Comparison of ENCODE assay signal across 18 mouse cellular contexts in the genomic region with DNA sequence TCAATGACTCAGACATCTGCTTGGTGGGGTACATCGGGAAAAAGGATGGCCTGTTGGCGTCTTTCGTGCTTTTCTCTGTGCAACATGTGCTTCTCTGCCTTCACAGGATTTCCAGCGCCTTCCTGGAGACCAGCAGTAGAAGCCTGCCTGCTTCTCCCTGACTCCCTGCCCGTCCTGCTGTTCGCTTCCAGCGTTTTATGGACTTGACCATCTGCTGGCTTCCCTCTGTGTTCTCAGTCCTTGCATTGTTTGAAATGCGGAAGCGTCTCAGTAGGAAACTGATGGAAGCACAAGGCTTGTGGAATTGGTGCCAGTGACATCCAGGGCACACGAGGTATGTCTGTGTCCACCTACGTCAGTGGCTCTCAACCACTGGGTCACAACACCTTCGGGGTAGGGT.
A peak's percentile ranks its signal among the peaks of the same experiment; 100 is the strongest.
DNase-seq lines count a peak whose midpoint lies in the region; ATAC-seq and TF ChIP-seq lines count a peak whose summit lies in the region.
"Had no signal": no experiment of that assay in that cellular context is flagged by ENCODE, and none has a peak within 500 bp of the region (broad histone marks: within the 10 kb centered on the region; RNA-seq: fewer than 3 reads in every experiment).

No protein-coding gene starts in this region.

- H3K27me3 ChIP-seq in midbrain, postnatal 0 days (ENCODE audit: insufficient read depth, low read length), result peaks cover 4% of the 10 kb centered on the region
- no peaks in the 10 kb centered on the region for H3K27me3 ChIP-seq in midbrain, embryonic 10.5 days (ENCODE audit: low read depth, poor library complexity, severe bottlenecking)
- no peaks in the 10 kb centered on the region for H3K27me3 ChIP-seq in embryonic facial prominence, embryonic 10.5 days (replicated peaks; ENCODE audit: low read depth, poor library complexity, severe bottlenecking)
- H3K27me3 ChIP-seq: embryonic facial prominence, embryonic 12.5 days; forebrain, embryonic 13.5 days; forebrain, embryonic 15.5 days had no signal

- no peak for TF ChIP-seq CTCF in midbrain, postnatal 0 days (IDR thresholded peaks at IDR 0.05)

- intact Hi-C loops in left cerebral cortex, postnatal 4 days (cut with DNase I), result no loop called here
- intact Hi-C loops in left cerebral cortex, postnatal 10 days (cut with DNase I), result no loop called here

- no peak overlapping the region for H3K9ac ChIP-seq in midbrain, postnatal 0 days (replicated peaks; ENCODE audit: low read length, poor library complexity, severe bottlenecking)
- H3K9ac ChIP-seq: embryonic facial prominence, embryonic 12.5 days; forebrain, embryonic 13.5 days; forebrain, embryonic 15.5 days; forebrain, postnatal 0 days had no signal

- no peak overlapping the region for H3K4me2 ChIP-seq in midbrain, postnatal 0 days (ENCODE audit: low read depth, low read length, poor library complexity, severe bottlenecking)
- H3K4me2 ChIP-seq: embryonic facial prominence, embryonic 12.5 days; forebrain, embryonic 13.5 days; forebrain, embryonic 15.5 days had no signal

- 87% methylated on average over 12 of the region's 12 CpGs for WGBS in midbrain, postnatal 0 days
- 92% methylated on average over 12 of the region's 12 CpGs for WGBS in midbrain, embryonic 10.5 days
- 91% methylated on average over 12 of the region's 12 CpGs for WGBS in embryonic facial prominence, embryonic 10.5 days

- ATAC-seq in midbrain, postnatal 0 days (ENCODE audit: low FRiP score), result no peak
- ATAC-seq: forebrain, embryonic 13.5 days; forebrain, embryonic 15.5 days; forebrain, postnatal 0 days had no signal

- H3K9me3 ChIP-seq in midbrain, postnatal 0 days (ENCODE audit: low read length), result no peaks in the 10 kb centered on the region
- no peaks in the 10 kb centered on the region for H3K9me3 ChIP-seq in midbrain, embryonic 10.5 days (replicated peaks)
- no peaks in the 10 kb centered on the region for H3K9me3 ChIP-seq in embryonic facial prominence, embryonic 10.5 days
- H3K9me3 ChIP-seq: embryonic facial prominence, embryonic 12.5 days; forebrain, embryonic 13.5 days; forebrain, embryonic 15.5 days had no signal

- H3K27ac ChIP-seq in midbrain, postnatal 0 days (ENCODE audit: low read depth, low read length), result no peak overlapping the region
- no peak overlapping the region for H3K27ac ChIP-seq in midbrain, embryonic 10.5 days (replicated peaks)
- peak overlapping the region; percentile 40; the same call in 1 of the 2 replicates for H3K27ac ChIP-seq in embryonic facial prominence, embryonic 10.5 days (replicated peaks)
- H3K27ac ChIP-seq: embryonic facial prominence, embryonic 12.5 days; forebrain, embryonic 13.5 days; forebrain, embryonic 15.5 days had no signal

- 0 out of 2 replicates have a peak, but pooled peaks cover 5% of the 10 kb centered on the region for H3K4me1 ChIP-seq in midbrain, postnatal 0 days (ENCODE audit: insufficient read depth, low read length)
- H3K4me1 ChIP-seq in midbrain, embryonic 10.5 days, result peaks cover 29% of the 10 kb centered on the region
- peaks cover 34% of the 10 kb centered on the region for H3K4me1 ChIP-seq in embryonic facial prominence, embryonic 10.5 days

- H3K36me3 ChIP-seq in midbrain, postnatal 0 days (ENCODE audit: insufficient read depth, low read length), result no peaks in the 10 kb centered on the region
- no peaks in the 10 kb centered on the region for H3K36me3 ChIP-seq in midbrain, embryonic 10.5 days
- no peaks in the 10 kb centered on the region for H3K36me3 ChIP-seq in embryonic facial prominence, embryonic 10.5 days (replicated peaks)
- H3K36me3 ChIP-seq: embryonic facial prominence, embryonic 12.5 days; forebrain, embryonic 15.5 days had no signal

- DNase-seq in heart, adult 11 months, result peak; percentile 91
- no peak for DNase-seq in heart, adult 8-10 months (ENCODE audit: low spot score)
- DNase-seq in left cerebral cortex, postnatal 4 days, result peak; percentile 55
- DNase-seq in left cerebral cortex, postnatal 10 days (ENCODE audit: extremely low spot score in 1 of 2, low spot score in 2 of 2), result no peak
- DNase-seq in midbrain, postnatal 0 days (ENCODE audit: low spot score), result peak; percentile 48
- no peak for DNase-seq in midbrain, embryonic 10.5 days (ENCODE audit: low spot score)
- no peak for DNase-seq in embryonic facial prominence, embryonic 10.5 days (ENCODE audit: low spot score)
- no peak for DNase-seq in urinary bladder, postnatal 10 days (ENCODE audit: low spot score)
- DNase-seq: adrenal gland, adult 2 months; adrenal gland, postnatal 10 days; adrenal gland, postnatal 25 days; cerebellum, adult 11-12 months; cerebellum, postnatal 36 days; embryo, embryonic 11 days; forebrain, postnatal 0 days had no signal

- H3K4me3 ChIP-seq in midbrain, postnatal 0 days (ENCODE audit: low read depth, low read length), result no peak overlapping the region
- H3K4me3 ChIP-seq in midbrain, embryonic 10.5 days, result no peak overlapping the region
- no peak overlapping the region for H3K4me3 ChIP-seq in embryonic facial prominence, embryonic 10.5 days
- H3K4me3 ChIP-seq: embryonic facial prominence, embryonic 12.5 days; forebrain, embryonic 13.5 days; forebrain, embryonic 15.5 days had no signal

Comparison
In these comparisons a context has a peak if more than half of its experiments do, and no peak if none do; other contexts are left out.
1. DNase-seq: peak in heart, adult 11 months (single experiment), left cerebral cortex, postnatal 4 days (single experiment) and midbrain, postnatal 0 days (single experiment); none in heart, adult 8-10 months (single experiment), left cerebral cortex, postnatal 10 days (0 of 2), midbrain, embryonic 10.5 days (single experiment), embryonic facial prominence, embryonic 10.5 days (single experiment) and urinary bladder, postnatal 10 days (single experiment).